Mouse (Mus musculus): Measurements from ENCODE around the gene Xcr1. TPM values are rescaled to one million over a fixed set of nuclear protein-coding genes. Genes with fewer than 3 reads are reported as not detected.

The Xcr1 gene
- polyA plus RNA-seq, 1 experiment from 2014 or later: 0.05 TPM

DNA sequence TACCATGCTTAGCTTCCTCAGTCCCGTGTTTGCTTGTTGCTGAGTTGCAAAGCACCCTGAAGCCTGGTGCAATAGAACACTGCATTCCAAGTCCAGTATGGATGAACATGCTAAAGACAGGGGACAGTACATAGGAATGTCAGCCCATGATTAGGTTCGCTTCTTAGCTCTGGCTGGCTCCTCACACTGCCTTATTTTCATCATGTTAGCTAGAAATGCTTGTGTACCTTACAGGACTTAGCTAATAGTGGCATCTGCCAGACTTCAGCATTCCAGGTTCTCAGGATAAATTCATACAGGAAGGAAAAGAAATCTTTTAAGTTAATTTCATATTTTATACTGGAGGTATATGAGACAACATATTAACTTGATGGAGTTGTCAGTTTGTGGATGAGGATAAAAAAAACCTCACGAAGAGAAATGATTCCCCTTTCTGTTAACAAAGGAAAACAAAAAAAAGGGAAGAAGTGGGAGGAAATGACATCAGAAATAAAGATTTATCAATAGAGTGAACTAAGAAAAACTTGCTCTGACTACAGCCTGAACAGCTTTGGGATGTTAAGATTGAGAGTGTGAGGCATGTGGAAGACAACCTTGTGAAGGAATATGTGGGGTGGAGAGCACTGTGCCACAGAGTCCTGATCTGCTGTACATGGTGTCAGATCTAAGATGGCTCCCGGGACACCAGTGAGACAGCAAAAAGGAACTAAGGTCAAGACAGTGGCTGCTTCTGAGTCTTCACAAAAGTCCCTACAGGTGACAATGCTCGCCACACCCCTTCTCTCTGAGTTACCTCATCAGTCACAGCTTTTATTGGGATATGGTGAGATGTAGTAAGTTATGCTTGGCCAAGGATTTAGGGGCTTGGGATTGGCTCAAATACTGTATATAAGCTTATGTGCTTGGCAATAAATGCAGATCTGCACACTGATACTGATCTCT is 9.1 kb downstream of the Xcr1 start:
- H3K9ac ChIP-seq (ENCODE audit: low read depth, low read length): 0 out of 2 replicates have a peak overlapping the region, but pooled peaks have one; percentile 13
- WGBS: 63% methylated on average over 5 of the region's 5 CpGs
- no peaks in the 10 kb centered on the region for H3K27me3 ChIP-seq (replicated peaks; ENCODE audit: control insufficient read depth, insufficient read depth, low read length)
- H3K36me3 ChIP-seq (ENCODE audit: control insufficient read depth, insufficient read depth): no peaks in the 10 kb centered on the region
- H3K4me3 ChIP-seq (ENCODE audit: low read depth, low read length): peak overlapping the region; percentile 31
- 0 out of 2 replicates have a peak, but pooled peaks have one; percentile 5 for TF ChIP-seq CTCF (IDR thresholded peaks at IDR 0.05; ENCODE audit: low read depth)
- ATAC-seq: no peak
- 0 out of 2 replicates have a peak, but pooled peaks cover 7% of the 10 kb centered on the region for H3K4me1 ChIP-seq (replicated peaks; ENCODE audit: control insufficient read depth, insufficient read depth, low read length)
- no peak overlapping the region; the same call in 1 of the 2 replicates for H3K27ac ChIP-seq (ENCODE audit: low read depth, low read length)
- no peaks in the 10 kb centered on the region for H3K9me3 ChIP-seq (ENCODE audit: control insufficient read depth)
- H3K4me2 ChIP-seq (replicated peaks; ENCODE audit: low read depth): peak overlapping the region; percentile 57

DNA sequence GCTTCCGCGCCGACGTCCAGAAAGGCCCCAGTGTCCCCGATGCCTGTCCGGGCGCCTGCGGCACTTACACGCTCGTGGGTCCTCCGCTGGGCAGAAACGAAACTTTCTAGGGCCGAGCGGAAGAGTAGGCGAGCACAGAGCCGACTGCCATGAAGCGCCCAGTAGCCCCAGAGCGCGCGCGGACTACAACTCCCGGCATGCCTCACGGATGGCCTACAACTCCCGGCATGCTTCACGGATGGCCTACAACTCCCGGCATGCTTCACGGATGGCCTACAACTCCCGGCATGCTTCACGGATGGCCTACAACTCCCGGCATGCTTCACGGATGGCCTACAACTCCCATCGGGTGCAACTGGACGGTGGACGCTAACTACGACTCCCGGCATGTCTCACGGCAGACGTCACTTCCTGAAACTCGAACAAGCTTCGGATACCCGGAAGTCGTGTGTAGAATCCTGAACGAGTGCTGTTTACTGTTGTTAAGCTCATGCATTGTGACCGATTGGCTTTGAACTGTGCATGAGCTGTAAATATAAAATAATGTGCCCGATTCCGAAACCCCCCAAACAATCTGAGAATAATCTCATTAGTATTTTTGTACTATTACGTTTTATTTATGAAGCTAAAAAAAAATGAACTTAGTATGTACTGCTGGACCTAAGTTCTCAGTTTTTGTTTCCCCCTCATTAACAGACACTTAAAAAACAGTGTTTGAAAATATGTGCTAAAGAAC is 9.9 kb downstream of the Xcr1 start, which contains the start of gene Fyco1:
Gene Fyco1, minus strand, starts transcription at position 187 of the 736 bp plus-strand sequence.
- H3K4me3 ChIP-seq (ENCODE audit: low read depth, low read length): peak within 1 kb of the TSS; percentile 77
- peak within 1 kb of the TSS; percentile 87 for H3K9ac ChIP-seq (ENCODE audit: low read depth, low read length)
- H3K9me3 ChIP-seq (ENCODE audit: control insufficient read depth): no peaks in the 10 kb centered on the region
- under 1% methylated on average over 47 of the region's 47 CpGs for WGBS
- H3K27me3 ChIP-seq (replicated peaks; ENCODE audit: control insufficient read depth, insufficient read depth, low read length): no peaks in the 10 kb centered on the region
- no peak for TF ChIP-seq CTCF (IDR thresholded peaks at IDR 0.05; ENCODE audit: low read depth)
- 0 out of 2 replicates have a peak, but pooled peaks cover 7% of the 10 kb centered on the region for H3K4me1 ChIP-seq (replicated peaks; ENCODE audit: control insufficient read depth, insufficient read depth, low read length)
- H3K4me2 ChIP-seq (replicated peaks; ENCODE audit: low read depth): peak within 1 kb of the TSS; percentile 76
- peak within 1 kb of the TSS; percentile 89 for H3K27ac ChIP-seq (ENCODE audit: low read depth, low read length)
- peak; percentile 97 for ATAC-seq
- H3K36me3 ChIP-seq (ENCODE audit: control insufficient read depth, insufficient read depth): no peaks in the 10 kb centered on the region

DNA sequence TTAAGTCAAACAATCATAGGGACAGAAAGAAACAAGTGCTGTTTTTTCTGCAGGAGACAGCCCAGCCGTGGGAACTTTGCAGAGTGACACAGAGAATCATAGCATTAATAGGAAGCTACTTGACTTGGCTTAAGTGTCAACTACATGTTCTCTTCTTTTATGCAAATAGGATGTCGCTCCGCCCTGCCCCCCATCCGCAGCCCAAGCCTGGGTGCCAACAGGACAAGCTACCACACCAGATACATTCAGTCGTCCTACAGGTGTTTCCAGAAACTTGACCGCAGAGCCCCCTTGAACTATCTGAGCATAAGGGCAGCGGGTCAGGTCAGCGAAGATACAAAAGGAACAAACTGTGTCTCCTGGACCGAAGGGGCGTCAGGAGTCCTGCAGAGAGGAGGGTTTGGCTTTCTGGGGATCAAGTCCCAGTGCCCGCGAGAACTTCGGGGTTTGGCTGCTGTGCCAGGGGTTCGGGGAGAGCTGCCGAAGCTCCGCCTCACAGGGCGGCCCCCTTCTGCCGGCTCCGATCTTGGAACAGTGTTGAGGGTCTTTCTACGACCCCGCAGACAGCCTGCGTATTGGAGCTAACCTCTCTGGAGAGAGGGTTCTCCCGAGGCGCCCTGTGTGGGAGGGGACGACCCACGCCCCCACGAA is 10.6 kb downstream of the Xcr1 start:
- no peak for TF ChIP-seq CTCF (IDR thresholded peaks at IDR 0.05; ENCODE audit: low read depth)
- Histone ChIP-seq H3K9ac (ENCODE audit: low read depth, low read length) (peak overlapping the region; percentile 87), H3K27ac (ENCODE audit: low read depth, low read length) (peak overlapping the region; percentile 89), H3K4me2 (replicated peaks; ENCODE audit: low read depth) (peak overlapping the region; percentile 76), H3K27me3 (replicated peaks; ENCODE audit: control insufficient read depth, insufficient read depth, low read length) (no peaks in the 10 kb centered on the region), H3K4me1 (replicated peaks; ENCODE audit: control insufficient read depth, insufficient read depth, low read length) (0 out of 2 replicates have a peak, but pooled peaks cover 7% of the 10 kb centered on the region), H3K4me3 (ENCODE audit: low read depth, low read length) (peak overlapping the region; percentile 77), H3K9me3 (ENCODE audit: control insufficient read depth) (no peaks in the 10 kb centered on the region), H3K36me3 (ENCODE audit: control insufficient read depth, insufficient read depth) (no peaks in the 10 kb centered on the region)
- under 1% methylated on average over 27 of the region's 27 CpGs for WGBS
- ATAC-seq: peak; percentile 58

DNA sequence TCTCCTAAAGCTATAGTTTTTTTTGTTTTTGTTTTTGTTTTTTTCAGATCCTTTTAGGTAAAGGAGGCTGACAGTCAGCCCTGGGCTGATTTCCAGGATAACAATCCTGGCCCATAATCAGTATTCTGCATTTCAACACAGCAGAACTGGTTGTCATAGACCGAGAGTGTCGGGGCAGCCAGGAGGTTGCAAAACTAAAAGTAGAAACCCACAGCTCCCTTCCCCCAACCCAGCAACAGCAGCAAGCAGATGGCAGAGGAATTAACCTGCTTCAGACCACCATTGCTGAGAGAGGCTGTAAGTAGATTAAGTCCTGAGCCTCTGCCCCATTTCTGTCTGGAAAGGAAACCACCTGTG is 11.1 kb downstream of the Xcr1 start:
- Histone ChIP-seq H3K27ac (ENCODE audit: low read depth, low read length) (peak overlapping the region; percentile 89; the same call in 1 of the 2 replicates), H3K9ac (ENCODE audit: low read depth, low read length) (peak overlapping the region; percentile 87), H3K4me3 (ENCODE audit: low read depth, low read length) (peak overlapping the region; percentile 77), H3K9me3 (ENCODE audit: control insufficient read depth) (no peaks in the 10 kb centered on the region), H3K27me3 (replicated peaks; ENCODE audit: control insufficient read depth, insufficient read depth, low read length) (no peaks in the 10 kb centered on the region), H3K36me3 (ENCODE audit: control insufficient read depth, insufficient read depth) (no peaks in the 10 kb centered on the region), H3K4me2 (replicated peaks; ENCODE audit: low read depth) (peak overlapping the region; percentile 76), H3K4me1 (replicated peaks; ENCODE audit: control insufficient read depth, insufficient read depth, low read length) (0 out of 2 replicates have a peak, but pooled peaks cover 7% of the 10 kb centered on the region)
- WGBS: 3% methylated on average over 2 of the region's 2 CpGs
- TF ChIP-seq CTCF (IDR thresholded peaks at IDR 0.05; ENCODE audit: low read depth): no peak
- no peak for ATAC-seq

DNA sequence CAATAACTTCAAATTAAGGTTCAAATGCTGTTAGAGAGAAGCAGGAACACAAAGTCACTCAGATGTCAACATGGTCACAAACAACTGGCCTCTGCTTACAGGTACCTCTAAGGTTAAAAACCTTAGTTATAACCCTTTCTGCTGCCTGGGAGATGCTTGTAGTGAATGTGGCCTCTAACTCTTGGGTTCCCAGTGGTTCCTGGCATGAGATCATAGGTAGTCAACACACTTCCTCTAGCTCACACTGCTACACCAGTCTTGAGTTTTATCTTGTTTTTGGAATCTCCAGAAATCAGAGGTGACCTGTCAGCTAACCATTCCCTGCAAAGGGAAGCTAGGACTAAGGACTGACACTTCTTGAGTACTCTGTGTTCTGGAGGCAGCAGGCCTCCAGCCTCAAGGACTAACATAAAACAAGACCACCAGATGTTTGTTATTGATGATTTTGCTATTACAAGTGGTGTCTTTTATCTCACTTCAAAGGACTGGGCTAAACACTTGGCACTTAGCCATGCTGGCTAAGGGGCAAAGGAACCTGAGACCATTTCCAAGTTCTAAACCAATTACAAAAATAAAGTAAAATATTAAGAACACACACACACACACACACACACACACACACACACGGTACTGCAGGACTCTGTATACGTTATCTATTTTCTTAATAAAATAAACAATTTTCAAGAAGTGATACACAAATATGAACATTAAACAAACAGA is 11.7 kb downstream of the Xcr1 start:
- Histone ChIP-seq H3K27me3 (replicated peaks; ENCODE audit: control insufficient read depth, insufficient read depth, low read length) (no peaks in the 10 kb centered on the region), H3K4me1 (replicated peaks; ENCODE audit: control insufficient read depth, insufficient read depth, low read length) (0 out of 2 replicates have a peak, but pooled peaks cover 7% of the 10 kb centered on the region), H3K27ac (ENCODE audit: low read depth, low read length) (no peak overlapping the region), H3K36me3 (ENCODE audit: control insufficient read depth, insufficient read depth) (no peaks in the 10 kb centered on the region), H3K9ac (ENCODE audit: low read depth, low read length) (no peak overlapping the region), H3K9me3 (ENCODE audit: control insufficient read depth) (no peaks in the 10 kb centered on the region), H3K4me3 (ENCODE audit: low read depth, low read length) (peak overlapping the region; percentile 77), H3K4me2 (replicated peaks; ENCODE audit: low read depth) (peak overlapping the region; percentile 76; the same call in 1 of the 2 replicates)
- no peak for ATAC-seq
- 41% methylated on average over 2 of the region's 2 CpGs for WGBS
- no peak for TF ChIP-seq CTCF (IDR thresholded peaks at IDR 0.05; ENCODE audit: low read depth)
